Mouse (Mus musculus) heart, postnatal 4 days (tissue): Measurements from ENCODE around the gene Nat8. TPM values are rescaled to one million over a fixed set of nuclear protein-coding genes. Genes with fewer than 3 reads are reported as not detected.
A peak's percentile ranks its signal among the peaks of the same experiment; 100 is the strongest.
"Not testable (repeated sequence)": the region's sequence is repeated elsewhere in the genome, so short reads cannot be mapped to it uniquely, and the experiment has no call there.

Source experiments
- DNase-seq: peaks from one replicate; pipeline ENCODE4 v3.0.0; 2021
- total RNA-seq, 2 experiments: library from RNA; stranded (reverse); gene quantifications; 2 replicates each; pipeline ENCODE4 v1.2.3; 2021

Nat8 gene
- not detected for total RNA-seq

DNA sequence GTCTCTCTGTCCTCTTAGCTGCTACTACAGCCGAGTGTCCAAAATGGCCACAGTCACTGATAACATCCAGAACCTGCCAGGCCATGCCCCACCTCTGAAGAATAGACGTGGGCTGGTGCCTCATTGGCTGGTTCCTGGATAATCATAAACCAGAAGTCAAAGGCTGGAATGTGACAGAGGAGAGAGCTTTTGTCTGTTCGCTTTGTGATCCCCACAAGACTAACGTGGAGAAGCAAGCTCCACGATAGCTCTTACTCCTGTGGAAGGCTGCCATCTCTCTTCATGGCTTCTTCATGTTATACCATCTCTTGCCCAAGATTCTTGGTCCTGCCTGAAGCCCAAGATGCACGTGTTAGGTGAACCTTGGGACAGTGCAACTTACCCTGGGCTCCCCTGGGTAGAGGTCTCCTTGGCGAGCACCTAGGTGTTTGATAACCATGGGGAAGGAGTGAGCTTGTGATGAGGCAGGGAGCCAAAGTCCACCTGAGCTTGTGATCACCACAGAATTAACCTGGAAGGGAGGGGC is at the start of gene Nat8:
Gene Nat8 (minus strand): TSS at position 287 of the 526 bp plus-strand sequence.
- no peak for DNase-seq

DNA sequence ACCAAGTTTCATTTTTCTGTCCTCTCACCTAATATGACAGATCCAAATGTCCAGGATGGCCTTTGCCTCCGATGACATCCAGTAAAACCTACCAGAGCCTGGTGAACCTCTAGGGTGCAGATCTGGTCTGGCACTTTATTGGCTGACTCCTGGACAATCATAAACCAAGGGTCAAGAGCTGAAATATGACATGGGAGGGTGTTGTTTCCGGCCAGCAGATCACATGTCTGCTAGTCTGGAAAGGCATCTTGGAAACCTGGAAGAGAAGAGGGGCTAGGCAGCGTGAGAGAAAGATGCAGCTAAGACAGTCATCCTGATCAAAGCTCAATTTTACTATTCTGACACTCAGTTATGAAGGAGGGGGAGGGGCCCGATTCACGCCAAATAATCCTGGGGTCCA is 37.1 kb upstream of the Nat8 start, which contains the start of gene Nat8f2:
Gene Nat8f2 (minus strand): TSS at position 153 of the 400 bp plus-strand sequence.
- not testable (repeated sequence) for DNase-seq

DNA sequence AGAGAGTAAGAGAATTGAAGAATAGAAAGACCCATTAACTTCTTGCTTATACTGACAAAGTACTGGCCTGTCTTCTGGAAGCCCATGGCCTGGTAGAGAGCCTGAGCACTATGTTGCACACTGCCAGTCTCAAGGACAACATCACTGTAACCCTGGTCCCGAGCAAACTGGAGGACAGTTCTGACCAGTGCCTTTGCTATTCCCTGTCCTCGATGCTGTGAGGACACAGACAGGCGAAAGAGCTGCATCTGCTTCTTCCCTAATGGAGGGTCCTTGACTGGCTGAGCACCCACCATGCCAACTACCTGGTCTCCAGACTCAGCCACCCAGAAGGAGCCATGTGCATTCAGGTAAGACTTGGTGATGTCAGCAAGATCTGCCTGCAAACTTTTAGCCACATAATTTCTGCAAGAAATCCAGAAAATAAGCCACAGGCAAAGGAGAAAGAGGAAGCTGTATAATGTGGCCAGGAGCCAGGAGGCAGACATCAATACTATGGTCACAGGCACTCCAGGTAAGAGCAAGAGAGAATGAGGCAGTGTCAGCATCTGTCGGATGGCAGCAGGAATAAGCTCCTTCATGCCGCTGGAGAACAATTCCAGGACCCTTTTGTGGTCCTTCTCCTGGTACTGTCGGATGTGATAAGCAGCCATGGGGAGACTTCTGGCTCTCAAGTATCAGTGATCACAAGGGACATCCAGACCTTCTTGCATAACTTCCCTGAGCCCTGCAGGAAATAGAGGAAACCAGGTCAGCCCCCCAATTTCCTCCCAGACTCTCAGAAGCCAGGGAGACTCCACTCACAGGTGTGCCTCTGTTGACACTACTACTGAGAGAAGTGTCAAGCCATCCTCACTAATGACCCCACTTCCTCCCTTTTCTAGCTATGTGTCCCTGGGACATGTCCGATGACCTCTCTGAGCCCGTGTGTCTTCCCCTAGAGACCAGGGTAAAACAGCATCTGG is 36.1 kb upstream of the Nat8 start:
- DNase-seq, result no peak

DNA sequence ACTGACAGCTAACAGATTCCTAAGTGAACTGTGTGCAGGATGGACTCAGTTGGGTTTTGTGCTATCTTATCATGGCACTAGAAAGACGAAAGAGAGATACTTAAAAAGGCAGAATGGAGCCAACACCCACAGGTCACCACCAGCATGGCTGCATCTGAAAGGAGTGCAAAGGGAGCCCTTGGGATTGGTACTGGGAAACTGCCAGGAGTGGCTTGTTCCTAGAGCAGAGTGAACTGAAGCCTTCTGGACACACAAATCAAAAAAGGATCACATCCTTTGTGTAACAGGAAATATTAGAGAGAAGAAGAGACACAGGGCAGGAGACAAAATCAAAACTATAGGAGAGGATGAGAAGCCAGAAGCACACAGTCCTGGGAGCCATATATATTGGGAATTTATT is 35.1 kb upstream of the Nat8 start:
- DNase-seq, result not testable (repeated sequence)

DNA sequence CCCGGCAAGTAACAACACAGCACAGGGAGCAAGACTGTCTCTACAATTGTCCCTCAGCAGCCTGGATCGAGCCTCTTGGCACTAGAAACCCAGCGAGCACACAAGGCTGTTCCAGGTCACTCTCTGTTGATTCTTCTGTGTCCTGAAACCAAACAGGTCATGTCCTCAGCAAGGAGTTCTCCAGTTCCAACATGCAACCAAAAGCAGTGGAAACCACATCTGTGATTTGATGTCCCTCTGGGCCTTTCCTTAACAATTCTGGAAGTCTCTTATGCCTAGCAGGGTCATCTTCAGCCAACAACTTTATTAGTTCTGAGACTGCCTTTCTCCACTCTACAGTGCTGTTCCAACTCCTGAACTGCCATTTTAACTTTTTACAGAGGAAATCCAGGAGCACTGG is 34.3 kb upstream of the Nat8 start:
- DNase-seq, result not testable (repeated sequence)

DNA sequence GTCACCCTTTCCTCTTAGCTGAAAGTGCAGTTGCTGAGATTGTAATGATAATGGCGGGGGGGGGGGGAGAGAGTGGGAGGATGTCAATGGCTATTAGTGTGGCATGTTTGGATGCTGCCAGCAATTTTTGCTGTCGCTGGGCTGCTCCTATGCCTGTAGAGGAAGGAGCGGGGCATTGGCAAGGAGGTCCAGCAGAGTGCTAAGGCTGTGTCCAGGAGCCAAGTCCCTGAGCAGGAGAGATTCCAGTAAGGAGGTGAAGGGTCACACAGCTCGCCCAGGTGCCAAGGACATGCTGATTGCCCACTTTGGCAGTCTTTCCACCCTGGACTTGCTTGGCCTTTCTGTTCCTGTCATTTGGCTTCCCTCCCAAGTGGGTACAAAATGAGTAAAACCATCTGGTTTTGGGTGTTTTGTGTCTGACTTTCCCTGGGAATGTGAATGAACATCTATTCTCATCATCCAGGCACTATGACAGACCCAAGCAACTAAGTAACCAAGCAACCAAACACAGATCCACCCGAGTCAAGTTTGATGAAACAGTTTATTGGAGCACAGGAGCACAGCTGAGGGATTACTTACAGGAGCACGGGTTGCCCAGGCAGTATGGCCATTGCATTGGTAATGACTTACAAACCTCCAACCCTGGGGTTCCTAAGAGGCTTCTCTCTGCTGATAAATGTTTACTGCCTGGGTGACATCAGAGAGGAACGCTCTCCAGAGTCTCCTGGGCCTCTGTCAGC is 33.2 kb upstream of the Nat8 start:
- not testable (repeated sequence) for DNase-seq

DNA sequence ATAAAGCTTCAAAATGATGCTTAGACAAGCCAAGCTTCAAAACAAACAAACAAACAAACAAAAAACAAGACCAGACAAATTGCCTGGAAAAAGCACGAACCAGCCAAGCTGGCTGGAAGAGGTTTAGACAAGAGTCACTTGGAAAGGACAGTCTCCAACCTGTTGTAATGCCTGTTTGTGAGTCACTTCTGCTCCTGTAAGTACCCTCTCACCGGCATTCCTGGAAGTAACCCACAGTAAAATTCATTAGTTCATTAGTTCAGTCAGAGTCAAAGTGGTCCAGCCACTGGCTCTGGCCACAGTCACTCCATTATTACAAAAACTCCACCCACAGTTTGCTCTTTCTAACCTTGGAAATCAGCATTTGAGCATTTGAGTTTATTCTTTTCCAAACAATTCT is 32.0 kb upstream of the Nat8 start:
- DNase-seq, result no peak

DNA sequence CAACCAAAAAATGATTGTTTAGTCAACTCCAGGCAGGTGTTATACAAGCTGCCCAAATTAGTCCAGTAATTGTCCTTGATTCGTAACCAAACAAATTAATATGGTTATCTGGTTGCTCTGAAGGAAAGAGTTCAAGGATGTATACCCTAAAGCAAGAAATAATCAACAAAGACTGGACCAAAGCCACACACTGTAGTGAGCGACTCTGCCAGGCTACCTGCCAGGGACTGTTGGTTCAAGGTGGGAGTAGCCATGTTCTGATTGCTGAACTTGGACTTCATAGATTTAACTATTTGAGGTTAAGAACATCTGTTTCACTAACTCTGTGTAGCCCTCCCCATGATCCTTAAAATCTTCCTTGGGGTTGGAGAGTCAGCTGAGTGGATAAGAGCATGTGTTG is 31.3 kb upstream of the Nat8 start:
- DNase-seq, result no peak

DNA sequence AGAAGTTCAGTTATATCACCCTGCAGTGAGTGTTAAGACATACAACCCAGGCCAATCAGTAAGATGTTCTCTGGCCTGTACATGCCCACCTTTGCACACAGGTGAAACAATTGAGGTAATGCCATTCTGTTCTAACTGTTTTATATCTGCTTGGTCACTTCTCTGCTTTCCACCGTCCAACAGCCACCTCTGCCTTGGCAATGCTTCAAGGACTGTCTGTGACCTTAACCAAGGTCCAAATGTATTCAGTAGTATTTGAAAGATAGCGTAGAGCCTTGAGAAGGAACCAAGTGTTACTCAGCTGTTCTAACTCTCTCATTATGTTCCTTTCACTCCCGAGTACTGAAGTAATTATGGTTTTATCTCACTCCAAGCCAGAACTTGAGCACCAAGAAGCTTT is 30.7 kb upstream of the Nat8 start:
- no peak for DNase-seq

DNA sequence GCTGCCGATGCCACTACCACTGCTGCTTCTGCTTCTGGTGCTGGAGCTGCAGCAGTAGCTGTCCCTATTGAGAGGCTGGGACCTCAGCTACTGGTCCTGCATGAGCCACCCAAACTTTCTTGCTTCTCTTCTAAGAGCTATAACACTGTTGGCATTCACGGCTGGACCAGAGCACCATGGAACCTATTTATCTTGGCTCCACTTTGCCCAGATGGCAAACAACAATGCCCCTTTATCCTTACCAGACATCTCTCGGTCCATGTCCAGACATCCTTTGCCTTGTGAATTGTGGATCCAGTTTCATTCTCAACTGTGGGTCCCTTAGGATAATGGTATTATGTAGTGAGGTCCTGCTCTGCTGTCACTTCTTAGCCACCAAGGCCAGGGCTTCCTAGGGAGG is 29.4 kb upstream of the Nat8 start:
- no peak for DNase-seq

DNA sequence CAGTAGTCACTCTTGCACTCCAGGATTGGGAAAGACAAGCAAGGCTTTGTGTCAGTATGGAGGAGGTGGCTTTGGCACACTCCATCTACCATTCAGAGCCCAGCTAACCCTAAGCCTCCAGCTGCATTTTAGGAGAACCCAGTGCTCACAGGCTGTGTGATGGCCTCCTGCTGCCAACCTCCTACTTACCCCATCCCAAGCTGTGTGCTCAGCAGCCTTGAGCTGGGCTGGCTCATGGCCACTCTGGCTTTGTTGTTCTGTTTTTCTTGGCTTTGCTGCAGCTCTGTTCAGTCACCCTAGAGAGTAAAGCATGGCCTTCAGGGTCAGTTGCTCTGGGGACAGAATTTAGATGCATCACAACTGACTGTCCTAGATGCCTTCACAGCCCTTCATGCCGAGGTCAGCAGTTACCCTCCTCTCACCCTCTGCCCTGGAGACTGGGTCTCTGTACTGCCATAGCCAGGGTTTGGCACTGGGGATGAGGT is 24.4 kb upstream of the Nat8 start:
- DNase-seq, result peak; percentile 56

DNA sequence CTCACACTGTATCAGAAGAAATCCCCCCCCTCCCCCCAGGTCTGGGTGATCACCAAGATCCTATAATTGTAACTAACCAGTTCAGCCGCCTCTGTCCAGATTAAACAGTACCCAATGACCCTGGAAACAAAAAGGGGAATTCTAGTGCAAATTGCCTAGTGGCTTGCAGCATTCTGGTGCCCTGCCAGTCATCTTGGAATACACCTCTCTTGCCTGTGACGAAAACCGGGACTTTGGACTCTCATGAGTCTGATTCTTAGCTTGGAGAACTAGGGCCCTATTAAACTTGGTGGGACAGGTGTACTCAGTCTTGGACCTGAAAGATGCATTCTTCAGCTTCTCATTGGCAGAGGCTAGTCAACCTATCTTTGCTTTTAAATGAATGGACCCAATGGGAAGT is 21.6 kb upstream of the Nat8 start:
- DNase-seq, result no peak

DNA sequence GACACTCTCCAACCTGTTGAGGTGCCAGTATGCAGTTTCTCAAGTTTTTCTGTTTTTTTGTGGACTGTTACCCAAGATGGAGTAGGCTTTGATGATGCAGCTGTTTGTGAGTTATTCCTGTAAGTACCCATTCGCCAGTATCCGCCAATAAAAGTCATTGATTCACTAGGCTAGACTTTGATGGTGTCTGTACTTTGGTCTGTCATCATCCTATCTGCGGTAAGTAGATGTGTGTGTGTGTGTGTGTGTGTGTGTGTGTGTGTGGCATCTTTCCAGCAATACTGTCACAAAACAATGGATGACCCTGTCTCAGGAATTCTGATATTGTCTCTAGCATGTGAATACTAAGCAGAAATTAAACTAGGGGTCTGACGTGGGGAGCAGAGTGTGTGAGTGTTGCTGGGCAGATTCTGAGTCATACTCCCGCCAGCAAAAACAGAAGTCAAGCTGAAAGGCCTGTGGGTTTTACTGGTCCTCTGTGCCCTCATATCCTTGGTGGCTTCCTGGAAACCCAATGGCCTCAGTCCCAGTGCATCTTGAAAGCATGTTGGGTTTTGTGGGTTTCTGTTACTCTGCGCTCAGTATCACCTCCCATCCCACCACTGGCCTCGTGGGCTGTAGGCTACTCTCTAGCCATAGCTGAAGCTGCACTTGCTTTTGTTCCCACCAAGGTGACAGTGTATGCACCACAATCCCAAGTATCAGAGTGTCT is 19.3 kb upstream of the Nat8 start:
- DNase-seq, result no peak

DNA sequence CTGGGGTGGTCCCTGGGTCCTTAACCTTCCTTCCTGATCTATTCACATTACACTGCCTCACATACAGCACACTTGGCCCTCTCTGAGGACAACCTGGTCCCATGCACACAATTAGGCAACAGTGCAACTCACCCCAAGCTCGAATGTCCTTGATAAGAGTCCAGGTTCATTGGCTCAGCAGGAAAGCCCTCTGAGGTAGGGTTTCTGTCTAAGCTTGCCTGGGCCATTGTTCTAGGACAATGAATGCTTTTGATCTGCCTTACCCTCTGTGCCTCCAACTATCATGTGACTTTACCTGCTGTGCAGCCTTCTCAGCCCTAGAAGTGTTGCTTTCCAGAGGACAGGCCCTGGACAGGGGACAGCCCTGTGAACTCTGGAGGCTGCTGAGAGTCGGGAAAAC is 17.4 kb upstream of the Nat8 start:
- no peak for DNase-seq

DNA sequence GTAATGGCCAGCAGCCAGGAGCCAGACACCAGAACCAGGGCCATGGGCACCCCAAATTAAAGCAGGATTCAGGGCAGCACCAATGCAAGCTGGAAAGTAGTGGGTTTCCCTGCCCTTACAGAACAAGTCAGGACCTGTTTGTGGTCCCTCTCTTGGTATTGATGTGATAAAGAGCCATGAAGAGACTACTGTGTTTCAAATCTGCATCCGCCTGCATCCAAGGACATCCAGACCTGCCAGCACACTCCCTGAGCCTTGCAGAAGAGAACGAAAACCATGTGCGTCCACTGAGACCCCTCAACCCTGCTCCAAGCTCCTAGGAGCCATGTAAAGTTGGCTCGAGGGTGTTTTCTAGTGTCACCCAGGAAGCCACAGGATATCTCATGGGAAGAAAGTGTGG is 16.3 kb upstream of the Nat8 start:
- no peak for DNase-seq

DNA sequence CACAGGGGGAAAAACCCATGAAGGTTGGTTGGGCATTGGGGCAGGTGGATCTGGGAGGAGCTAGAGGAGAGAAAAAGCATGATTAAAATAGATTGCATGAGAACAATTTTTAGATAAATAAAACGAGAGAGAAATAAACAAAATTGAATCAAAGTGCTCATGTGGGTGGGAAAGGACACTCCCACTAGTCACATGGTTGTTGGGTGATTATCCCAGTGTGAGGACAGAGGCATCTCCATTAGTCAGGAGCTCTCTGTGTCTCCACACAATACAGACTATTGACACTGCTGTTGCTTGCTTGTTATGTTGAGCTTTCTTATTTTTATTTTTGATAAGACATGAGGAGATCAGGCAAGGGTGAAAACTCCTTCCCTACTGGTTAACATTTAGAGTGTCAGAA is 15.0 kb upstream of the Nat8 start:
- no peak for DNase-seq

DNA sequence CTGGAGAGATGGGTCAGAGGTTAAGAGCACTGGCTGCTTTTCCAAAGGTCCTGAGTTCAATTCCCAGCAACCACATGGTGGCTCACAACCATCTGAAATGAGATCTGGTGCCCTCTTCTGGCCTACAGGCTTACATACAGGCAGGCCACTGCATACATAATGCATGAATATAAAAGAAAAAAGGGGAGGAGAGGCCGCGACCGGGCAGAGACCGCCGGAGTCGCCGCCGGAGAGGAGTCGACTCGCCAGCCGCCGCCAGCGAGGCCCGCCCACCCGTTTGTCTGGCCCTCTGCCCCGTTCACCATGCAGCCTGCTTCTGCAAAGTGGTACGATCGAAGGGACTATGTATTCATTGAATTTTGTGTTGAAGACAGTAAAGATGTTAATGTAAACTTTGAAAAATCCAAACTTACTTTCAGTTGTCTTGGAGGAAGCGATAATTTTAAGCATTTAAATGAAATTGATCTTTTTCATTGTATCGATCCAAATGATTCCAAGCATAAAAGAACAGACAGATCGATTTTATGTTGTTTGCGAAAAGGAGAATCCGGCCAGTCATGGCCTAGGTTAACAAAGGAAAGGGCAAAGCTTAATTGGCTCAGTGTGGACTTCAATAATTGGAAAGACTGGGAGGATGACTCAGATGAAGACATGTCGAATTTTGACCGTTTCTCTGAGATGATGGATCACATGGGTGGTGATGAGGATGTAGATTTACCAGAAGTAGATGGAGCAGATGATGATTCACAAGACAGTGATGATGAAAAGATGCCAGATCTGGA is 12.0 kb upstream of the Nat8 start:
- not testable (repeated sequence) for DNase-seq

DNA sequence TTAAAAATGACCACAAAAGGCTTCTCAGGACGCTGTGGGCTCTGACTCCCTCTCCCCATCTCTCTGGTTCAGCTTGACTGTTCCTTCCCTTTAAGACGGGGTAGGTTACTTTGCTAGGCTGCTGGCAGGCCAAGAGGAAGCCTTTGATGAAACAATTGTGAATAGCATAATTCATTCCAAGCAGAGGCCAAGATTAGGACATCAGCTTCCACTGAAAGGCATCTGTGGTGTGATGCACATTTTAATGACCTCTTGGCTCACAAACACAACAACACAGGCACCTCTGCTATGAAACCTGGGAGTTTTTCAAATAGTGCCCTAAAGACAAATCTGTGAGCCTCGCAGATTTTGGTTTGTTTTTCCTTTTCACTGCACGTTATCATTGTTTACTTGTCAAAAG is 8.1 kb upstream of the Nat8 start:
- no peak for DNase-seq

DNA sequence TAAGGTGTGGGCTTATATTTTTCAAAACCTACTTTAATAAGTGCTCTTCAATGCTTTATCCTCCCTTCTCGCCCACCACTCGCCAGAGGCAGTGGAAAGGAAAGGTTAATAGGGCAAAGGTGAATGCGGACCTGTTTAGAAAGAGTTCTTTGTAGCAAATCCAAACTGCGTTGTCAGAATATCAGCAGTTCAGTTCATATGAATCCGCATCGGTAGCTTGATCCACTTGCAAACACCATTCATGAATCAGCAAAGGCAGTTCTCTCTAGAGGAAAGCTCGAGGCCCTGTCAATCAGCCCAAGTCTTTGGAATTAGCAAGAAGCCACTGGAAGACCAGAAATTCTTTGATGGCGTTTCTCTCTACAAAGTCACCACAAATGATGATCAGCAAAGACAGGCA is 6.8 kb upstream of the Nat8 start:
- DNase-seq, result no peak

DNA sequence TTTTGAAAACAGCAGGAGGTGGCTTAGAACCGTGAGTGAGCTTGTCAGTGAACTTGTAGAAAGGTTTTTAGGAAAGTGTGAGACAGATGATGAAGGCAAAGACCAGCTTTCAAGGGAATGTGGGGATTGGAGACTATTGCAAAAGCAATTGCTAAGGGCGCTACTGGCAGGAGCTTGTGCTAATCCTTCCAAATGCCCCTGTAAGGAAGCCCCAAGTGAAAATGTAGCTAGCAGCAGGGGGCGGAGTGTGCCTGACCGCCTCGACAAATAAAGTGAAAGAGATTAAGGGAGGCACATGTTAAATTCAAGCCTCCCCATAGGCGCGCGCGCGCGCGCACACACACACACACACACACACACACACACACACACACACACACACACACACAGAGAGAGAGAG is 5.4 kb upstream of the Nat8 start:
- peak; percentile 35 for DNase-seq

DNA sequence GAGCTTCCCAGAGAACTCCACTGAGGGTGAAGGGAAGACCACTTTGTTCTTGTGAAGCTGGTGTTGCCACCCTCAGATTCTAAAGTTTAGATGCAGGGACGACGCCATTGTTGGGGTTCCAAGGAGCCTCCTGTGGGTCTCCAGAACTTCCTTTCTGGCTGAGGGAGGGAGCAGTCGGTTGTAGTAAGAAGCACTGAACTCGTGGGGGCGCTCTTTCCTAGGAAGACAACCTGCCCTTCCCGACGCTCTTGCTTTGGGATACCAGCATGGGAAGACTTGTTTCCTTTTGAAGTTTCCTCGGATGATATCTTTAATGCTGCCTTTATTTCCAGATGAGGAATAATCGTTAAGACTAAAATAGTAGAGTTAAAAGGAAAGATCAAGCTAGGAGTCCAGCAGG is 4.9 kb upstream of the Nat8 start:
- peak; percentile 76 for DNase-seq

DNA sequence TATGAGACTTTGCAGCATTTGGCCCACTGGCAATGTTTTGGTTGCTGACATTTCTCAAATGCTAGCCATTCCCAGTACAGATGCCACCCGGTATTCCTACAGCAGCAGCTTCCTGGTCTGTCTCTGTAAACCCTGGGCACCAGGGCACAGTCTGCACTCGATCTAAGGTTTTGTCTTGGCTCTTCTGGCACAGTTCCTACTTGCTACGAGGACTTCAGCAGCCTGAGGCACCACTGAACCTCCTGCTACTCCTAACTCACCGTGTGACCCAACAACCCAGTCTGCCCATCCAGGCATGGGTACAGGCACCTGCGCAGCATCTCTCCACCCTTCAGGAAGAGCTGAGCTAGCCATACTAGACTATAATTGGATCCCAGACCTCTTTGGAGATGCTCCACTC is 4.2 kb upstream of the Nat8 start:
- DNase-seq, result not testable (repeated sequence)
